Mouse (Mus musculus): Measurements from ENCODE around the gene Fmnl3. TPM values are rescaled to one million over a fixed set of nuclear protein-coding genes. Genes with fewer than 3 reads are reported as not detected.
"Not testable (repeated sequence)": the region's sequence is repeated elsewhere in the genome, so short reads cannot be mapped to it uniquely, and the experiment has no call there.

Gene Fmnl3
- total RNA-seq, 2 experiments from 2014 or later = 41.0 to 45.6 TPM

GRCm38 (mm10) chr15:99390472-99391401 is 20.5 kb upstream of the Fmnl3 start:
- DNase-seq (ENCODE audit: low spot score in 2 of 2) = no peak

- DNase-seq (ENCODE audit: low spot score in 2 of 2) = no peak
Observed at GRCm38 (mm10) chr15:99387976-99388375, 17.7 kb upstream of the Fmnl3 start.

- no peak for DNase-seq (ENCODE audit: low spot score in 2 of 2)
Observed at GRCm38 (mm10) chr15:99386796-99387195, 16.5 kb upstream of the Fmnl3 start.

- DNase-seq (ENCODE audit: low spot score in 2 of 2) = not testable (repeated sequence)
Observed at GRCm38 (mm10) chr15:99386110-99386509, 15.8 kb upstream of the Fmnl3 start.

GRCm38 (mm10) chr15:99384071-99384470 is 13.8 kb upstream of the Fmnl3 start:
- no peak for DNase-seq (ENCODE audit: low spot score in 2 of 2)

- DNase-seq (ENCODE audit: low spot score in 2 of 2) = no peak
Observed at GRCm38 (mm10) chr15:99382893-99383292, 12.6 kb upstream of the Fmnl3 start.

- no peak for DNase-seq (ENCODE audit: low spot score in 2 of 2)
Observed at GRCm38 (mm10) chr15:99376240-99376639, 6.0 kb upstream of the Fmnl3 start.

GRCm38 (mm10) chr15:99375581-99375980 is 5.3 kb upstream of the Fmnl3 start:
- no peak for DNase-seq (ENCODE audit: low spot score in 2 of 2)

GRCm38 (mm10) chr15:99375036-99375435 is 4.8 kb upstream of the Fmnl3 start:
- DNase-seq (ENCODE audit: low spot score in 2 of 2) = no peak

- no peak for DNase-seq (ENCODE audit: low spot score in 2 of 2)
Observed at GRCm38 (mm10) chr15:99372761-99373160, 2.5 kb upstream of the Fmnl3 start.

- no peak for DNase-seq (ENCODE audit: low spot score in 2 of 2)
Observed at GRCm38 (mm10) chr15:99371526-99372340, 1.5 kb upstream of the Fmnl3 start.

GRCm38 (mm10) chr15:99369391-99370171 is 701 bp downstream of the Fmnl3 start:
- no peak for DNase-seq (ENCODE audit: low spot score in 2 of 2)

GRCm38 (mm10) chr15:99368583-99369266 is 1.6 kb downstream of the Fmnl3 start:
- DNase-seq (ENCODE audit: low spot score in 2 of 2) = no peak

- DNase-seq (ENCODE audit: low spot score in 2 of 2) = no peak
Observed at GRCm38 (mm10) chr15:99364921-99365320, 5.4 kb downstream of the Fmnl3 start.

- DNase-seq (ENCODE audit: low spot score in 2 of 2) = no peak
Observed at GRCm38 (mm10) chr15:99364022-99364530, 6.2 kb downstream of the Fmnl3 start.

GRCm38 (mm10) chr15:99358952-99359351 is 11.3 kb downstream of the Fmnl3 start:
- no peak for DNase-seq (ENCODE audit: low spot score in 2 of 2)

GRCm38 (mm10) chr15:99356462-99356861 is 13.8 kb downstream of the Fmnl3 start:
- DNase-seq (ENCODE audit: low spot score in 2 of 2) = no peak

- no peak for DNase-seq (ENCODE audit: low spot score in 2 of 2)
Observed at GRCm38 (mm10) chr15:99355660-99356059, 14.6 kb downstream of the Fmnl3 start.

- no peak for DNase-seq (ENCODE audit: low spot score in 2 of 2)
Observed at GRCm38 (mm10) chr15:99352306-99352705, 18.0 kb downstream of the Fmnl3 start.

- no peak for DNase-seq (ENCODE audit: low spot score in 2 of 2)
Observed at GRCm38 (mm10) chr15:99351610-99352009, 18.7 kb downstream of the Fmnl3 start.
